Mouse (Mus musculus) MEL (cell line): ENCODE data around the gene Asb16. TPM values are rescaled to one million over a fixed set of nuclear protein-coding genes. Genes with fewer than 3 reads are reported as not detected.

Source experiments
- DNase-seq: peaks from one replicate; pipeline ENCODE4 v3.0.0; 2011; ENCODE audit warnings: low read depth, low spot score
- H3K27ac ChIP-seq: 2 replicates; pipeline ENCODE4 v1.5.1; 2012; ENCODE audit warnings: low read depth, mild to moderate bottlenecking, control low read depth, low read length, moderate library complexity; ENCODE audit not compliant: control insufficient read depth
- H3K27me3 ChIP-seq, 2 experiments: fragments of 150-350 bp in 1 of 2; sonication (generic) in 1 of 2; 2 replicates each; pipeline ENCODE4 v1.6.1; 2012; ENCODE audit warnings: low read length in 2 of 2, mild to moderate bottlenecking in 2 of 2, improper control_type of control experiment in 1 of 2, moderate library complexity in 1 of 2; ENCODE audit not compliant: insufficient read depth in 2 of 2, control insufficient read depth in 1 of 2
- H3K36me3 ChIP-seq, 2 experiments: 2 replicates each; pipeline ENCODE4 v1.6.1; 2012 to 2014; ENCODE audit warnings: low read length in 2 of 2, improper control_type of control experiment in 1 of 2, inconsistent platforms in 1 of 2, mild to moderate bottlenecking in 1 of 2; ENCODE audit not compliant: insufficient read depth in 2 of 2, control insufficient read depth in 1 of 2
- H3K4me1 ChIP-seq, 2 experiments: fragments of 150-350 bp in 1 of 2; sonication (generic) in 1 of 2; 2 replicates each; pipeline ENCODE4 v1.6.1; 2012; ENCODE audit warnings: low read length in 2 of 2, improper control_type of control experiment in 1 of 2, mild to moderate bottlenecking in 1 of 2; ENCODE audit not compliant: insufficient read depth in 2 of 2, control insufficient read depth in 1 of 2
- H3K4me3 ChIP-seq, 2 experiments: fragments of 150-350 bp in 1 of 2; sonication (generic) in 1 of 2; 2 replicates each; pipeline ENCODE4 v1.5.1; 2012; ENCODE audit warnings: low read depth in 2 of 2, low read length in 2 of 2, mild to moderate bottlenecking in 2 of 2, moderate library complexity in 2 of 2, control low read depth in 1 of 2, improper control_type of control experiment in 1 of 2; ENCODE audit not compliant: control insufficient read depth in 1 of 2, insufficient read depth in 1 of 2
- H3K79me2 ChIP-seq: 2 replicates; pipeline ENCODE4 v1.6.1; 2012; ENCODE audit warnings: mild to moderate bottlenecking, low read length, moderate library complexity; ENCODE audit not compliant: control insufficient read depth, poor library complexity, insufficient read depth
- H3K9ac ChIP-seq: 2 replicates; pipeline ENCODE4 v1.6.1; 2012; ENCODE audit warnings: low read depth, mild to moderate bottlenecking, control low read depth, low read length, moderate library complexity; ENCODE audit not compliant: control insufficient read depth, poor library complexity, severe bottlenecking
- H3K9me3 ChIP-seq: fragments of 150-350 bp; sonication (generic); replicated peaks from 2 replicates; pipeline ENCODE4 v1.6.1; 2012; ENCODE audit warnings: mild to moderate bottlenecking, low read length, improper control_type of control experiment, moderate library complexity; ENCODE audit not compliant: insufficient read depth
- BHLHE40 ChIP-seq: IDR thresholded peaks from 2 replicates; pipeline ENCODE4 v1.6.1; 2012; ENCODE audit warnings: low read depth, mild to moderate bottlenecking, inconsistent platforms, low read length, improper control_type of control experiment, borderline replicate concordance
- CHD1 ChIP-seq: IDR thresholded peaks from 2 replicates; pipeline ENCODE4 v1.6.1; 2012; ENCODE audit warnings: low read depth, mild to moderate bottlenecking, inconsistent platforms, low read length, improper control_type of control experiment
- CTCF ChIP-seq, 3 experiments: IDR thresholded peaks in 2 of 3; conservative IDR thresholded peaks in 1 of 3; 2 replicates each; pipeline ENCODE4 v1.5.1; 2011 to 2012; ENCODE audit warnings: low read length in 3 of 3, low read depth in 2 of 3, mild to moderate bottlenecking in 2 of 3, improper control_type of control experiment in 1 of 3, inconsistent platforms in 1 of 3, mixed read lengths in 1 of 3, moderate library complexity in 1 of 3; ENCODE audit not compliant: control insufficient read depth in 1 of 3, insufficient read depth in 1 of 3, poor library complexity in 1 of 3, severe bottlenecking in 1 of 3
- ETS1 ChIP-seq: IDR thresholded peaks from 2 replicates; pipeline ENCODE4 v1.6.1; 2012; ENCODE audit warnings: low read depth, mild to moderate bottlenecking, inconsistent platforms, low read length, improper control_type of control experiment, moderate library complexity
- GABPA ChIP-seq: IDR thresholded peaks from 2 replicates; pipeline ENCODE4 v1.6.1; 2012; ENCODE audit warnings: low read depth, mild to moderate bottlenecking, inconsistent platforms, low read length, improper control_type of control experiment, moderate library complexity
- GATA1 ChIP-seq: IDR thresholded peaks from 2 replicates; pipeline ENCODE4 v1.6.1; 2011; ENCODE audit warnings: low read depth, low read length, improper control_type of control experiment
- HCFC1 ChIP-seq: IDR thresholded peaks from 2 replicates; pipeline ENCODE4 v1.6.1; 2012; ENCODE audit warnings: low read depth, mild to moderate bottlenecking, inconsistent platforms, low read length, improper control_type of control experiment, moderate library complexity
- MAFK ChIP-seq: IDR thresholded peaks from 2 replicates; pipeline ENCODE4 v1.6.1; 2011; ENCODE audit warnings: low read depth, mild to moderate bottlenecking, low read length, improper control_type of control experiment, borderline replicate concordance
- MAX ChIP-seq: IDR thresholded peaks from 2 replicates; pipeline ENCODE4 v1.6.1; 2011; ENCODE audit warnings: low read length, improper control_type of control experiment
- POLR2A ChIP-seq, 2 experiments: IDR thresholded peaks; 2 replicates each; pipeline ENCODE4 v1.6.1; 2011 to 2012; ENCODE audit warnings: low read length in 2 of 2, mild to moderate bottlenecking in 2 of 2, control low read depth in 1 of 2, improper control_type of control experiment in 1 of 2, low read depth in 1 of 2, moderate library complexity in 1 of 2; ENCODE audit not compliant: control insufficient read depth in 1 of 2, insufficient read depth in 1 of 2, poor library complexity in 1 of 2
- POLR2AphosphoS2 ChIP-seq: IDR thresholded peaks from 2 replicates; pipeline ENCODE4 v1.6.1; 2011; ENCODE audit warnings: low read length, improper control_type of control experiment
- POLR2AphosphoS5 ChIP-seq: IDR thresholded peaks from 2 replicates; pipeline ENCODE4 v1.6.1; 2012; ENCODE audit warnings: low read depth, borderline replicate concordance, mild to moderate bottlenecking, inconsistent platforms, low read length, moderate library complexity, mixed read lengths
- SIN3A ChIP-seq: IDR thresholded peaks from 2 replicates; pipeline ENCODE4 v1.6.1; 2012; ENCODE audit warnings: low read length, improper control_type of control experiment, inconsistent platforms
- SMC3 ChIP-seq: IDR thresholded peaks from 2 replicates; pipeline ENCODE4 v1.6.1; 2011; ENCODE audit warnings: low read depth, low read length, improper control_type of control experiment
- TCF12 ChIP-seq: IDR thresholded peaks from 2 replicates; pipeline ENCODE4 v1.6.1; 2014; ENCODE audit warnings: low read depth, mild to moderate bottlenecking, inconsistent platforms, low read length, improper control_type of control experiment, moderate library complexity
- USF1 ChIP-seq: IDR thresholded peaks from 2 replicates; pipeline ENCODE4 v1.6.1; 2014; ENCODE audit warnings: low read depth, mild to moderate bottlenecking, inconsistent platforms, low read length, improper control_type of control experiment, moderate library complexity
- ZMIZ1 ChIP-seq: IDR thresholded peaks from 2 replicates; pipeline ENCODE4 v1.6.1; 2012; ENCODE audit warnings: low read depth, mild to moderate bottlenecking, inconsistent platforms, low read length, improper control_type of control experiment, moderate library complexity
- ZNF384 ChIP-seq: IDR thresholded peaks from 2 replicates; pipeline ENCODE4 v1.6.1; 2012; ENCODE audit warnings: low read depth, mild to moderate bottlenecking, inconsistent platforms, low read length, improper control_type of control experiment
- polyA plus RNA-seq, 2 experiments: library from polyadenylated mRNA; stranded (reverse) in 1 of 2; unstranded in 1 of 2; fragments of >175 nt in 1 of 2; fragments of >200 nt in 1 of 2; gene quantifications; 2 replicates each; pipeline versions ENCODE4 v1.2.1 to v1.2.4; 2012; ENCODE audit warnings: low replicate concordance in 2 of 2, low read depth in 1 of 2; ENCODE audit not compliant: insufficient read length in 2 of 2, insufficient read depth in 1 of 2, missing spikeins in 1 of 2
- total RNA-seq: library from RNA; depleted of rRNA; stranded (reverse); fragments of 300-350 nt; gene quantifications from 2 replicates; pipeline ENCODE4 v1.2.3, GENCODE M21; 2012

Asb16 gene
- total and polyA plus RNA-seq, 3 experiments, result 4.4 to 8.5 TPM; not detected in 1

DNA sequence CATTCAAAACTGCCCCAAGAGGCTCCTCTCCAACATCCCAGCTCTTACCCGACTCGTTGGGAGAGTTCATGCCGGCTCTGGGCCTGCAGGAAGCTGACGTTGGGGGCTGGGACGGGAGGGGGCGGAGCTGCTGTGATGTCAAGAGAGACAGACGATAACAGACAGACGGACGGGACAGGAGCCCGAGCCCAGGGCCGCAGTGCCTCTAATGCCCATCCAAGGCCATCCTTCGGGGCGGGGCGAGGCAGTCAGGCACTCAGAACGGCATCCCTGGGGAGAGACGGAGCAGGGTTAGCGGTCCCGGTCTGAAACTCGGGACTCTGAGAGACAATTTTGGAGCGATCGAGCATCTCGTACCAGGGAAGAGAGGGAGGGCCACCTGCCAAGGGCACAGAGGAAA, 43.9 kb upstream of the Asb16 start:
- Histone ChIP-seq H3K4me3 (no peak overlapping the region), H3K9ac (no peak overlapping the region), H3K79me2 (no peaks in the 10 kb centered on the region; the same call in 1 of the 2 replicates), H3K36me3 (peaks cover 0 to 25% of the 10 kb centered on the region in 2 experiments; a peak in 2 of 4 replicates), H3K4me1 (peaks cover 26 to 55% of the 10 kb centered on the region in 2 experiments), H3K27ac (no peak overlapping the region), H3K27me3 (no peaks in the 10 kb centered on the region), H3K9me3 (no peaks in the 10 kb centered on the region)
- DNase-seq, result no peak
- no peak for TF ChIP-seq SMC3
- TF ChIP-seq MAX, result no peak
- TF ChIP-seq ZNF384, result no peak
- TF ChIP-seq CTCF (IDR thresholded peaks at IDR 0.05 in 2 of 3, conservative IDR thresholded peaks at IDR 0.05 in 1 of 3; ENCODE audit: control insufficient read depth in 1 of 3, insufficient read depth in 1 of 3, low read depth in 2 of 3, low read length in 3 of 3, poor library complexity in 1 of 3, severe bottlenecking in 1 of 3), result no peak
- no peak for TF ChIP-seq POLR2AphosphoS2
- no peak for TF ChIP-seq USF1
- no peak for TF ChIP-seq POLR2AphosphoS5
- TF ChIP-seq BHLHE40, result no peak
- no peak for TF ChIP-seq CHD1
- TF ChIP-seq GABPA, result no peak
- no peak for TF ChIP-seq MAFK
- no peak for TF ChIP-seq TCF12
- TF ChIP-seq ETS1, result no peak
- no peak for TF ChIP-seq ZMIZ1
- no peak for TF ChIP-seq POLR2A (IDR thresholded peaks at IDR 0.05; ENCODE audit: control insufficient read depth in 1 of 2, insufficient read depth in 1 of 2, low read depth in 1 of 2, low read length in 2 of 2, poor library complexity in 1 of 2)
- TF ChIP-seq SIN3A, result no peak

DNA sequence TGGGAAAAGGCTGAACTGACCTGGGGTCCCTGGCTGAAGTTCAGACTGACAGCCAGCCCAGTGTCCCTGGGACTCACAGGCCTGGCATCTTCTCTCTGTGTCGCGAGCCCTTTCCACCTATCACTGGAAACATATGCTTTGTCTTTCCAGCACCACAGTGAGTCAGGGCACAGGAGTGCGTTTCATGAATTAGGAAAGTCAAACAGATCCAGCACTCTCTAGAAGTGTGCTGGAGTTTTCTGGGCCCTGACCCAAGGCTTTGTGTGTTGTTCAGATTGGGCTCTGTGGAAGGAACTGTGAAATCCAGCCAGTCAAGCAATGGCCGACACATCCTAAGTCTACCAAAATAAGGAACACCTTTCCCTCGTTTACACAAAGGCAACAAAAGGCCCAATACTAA, 43.3 kb upstream of the Asb16 start:
- Histone ChIP-seq H3K9ac (no peak overlapping the region), H3K27me3 (no peaks in the 10 kb centered on the region), H3K4me3 (no peak overlapping the region), H3K4me1 (peaks cover 23 to 50% of the 10 kb centered on the region in 2 experiments), H3K27ac (no peak overlapping the region), H3K9me3 (no peaks in the 10 kb centered on the region), H3K79me2 (no peaks in the 10 kb centered on the region; the same call in 1 of the 2 replicates), H3K36me3 (peaks cover 0 to 20% of the 10 kb centered on the region in 2 experiments; a peak in 2 of 4 replicates)
- DNase-seq, result no peak
- TF ChIP-seq GATA1, result no peak
- TF ChIP-seq HCFC1, result no peak
- TF ChIP-seq ZNF384, result no peak
- no peak for TF ChIP-seq SMC3
- TF ChIP-seq CHD1, result no peak
- TF ChIP-seq POLR2A (IDR thresholded peaks at IDR 0.05; ENCODE audit: control insufficient read depth in 1 of 2, insufficient read depth in 1 of 2, low read depth in 1 of 2, low read length in 2 of 2, poor library complexity in 1 of 2), result no peak
